Mouse (Mus musculus) ES-E14 (cell line): ENCODE measurements around the gene Bik.

Source experiments
- CHD2 ChIP-seq: IDR thresholded peaks from 2 replicates; pipeline ENCODE4 v1.6.1; 2014; ENCODE audit warnings: mild to moderate bottlenecking, low read depth, low read length, inconsistent platforms
- HCFC1 ChIP-seq: IDR thresholded peaks from 2 replicates; pipeline ENCODE4 v1.6.1; 2012; ENCODE audit warnings: low read length, inconsistent platforms, borderline replicate concordance; ENCODE audit not compliant: insufficient read depth
- MAFK ChIP-seq: IDR thresholded peaks from 2 replicates; pipeline ENCODE4 v1.6.1; 2014; ENCODE audit warnings: mild to moderate bottlenecking, low read depth, low read length, inconsistent platforms; ENCODE audit not compliant: insufficient read depth
- ZC3H11A ChIP-seq: IDR thresholded peaks from 2 replicates; pipeline ENCODE4 v1.6.1; 2012; ENCODE audit warnings: low read depth, mild to moderate bottlenecking, inconsistent platforms, low read length, borderline replicate concordance
- ZNF384 ChIP-seq: IDR thresholded peaks from 2 replicates; pipeline ENCODE4 v1.6.1; 2012; ENCODE audit warnings: low read depth, low read length, inconsistent platforms

GRCm38 (mm10) chr15:83562626-83563270, 36.1 kb downstream of the Bik start:
- TF ChIP-seq ZNF384 (no peak), MAFK (no peak), ZC3H11A (no peak), HCFC1 (no peak), CHD2 (no peak)
